Mouse (Mus musculus) cerebellum, postnatal 14 days (tissue): ENCODE data around the gene B3galt5.

ENCODE experiments used
- DNase-seq, 2 experiments: peaks; one replicate each; pipeline ENCODE4 v3.0.0; 2021; ENCODE audit warnings: mixed read lengths in 2 of 2

B3galt5 gene

DNA sequence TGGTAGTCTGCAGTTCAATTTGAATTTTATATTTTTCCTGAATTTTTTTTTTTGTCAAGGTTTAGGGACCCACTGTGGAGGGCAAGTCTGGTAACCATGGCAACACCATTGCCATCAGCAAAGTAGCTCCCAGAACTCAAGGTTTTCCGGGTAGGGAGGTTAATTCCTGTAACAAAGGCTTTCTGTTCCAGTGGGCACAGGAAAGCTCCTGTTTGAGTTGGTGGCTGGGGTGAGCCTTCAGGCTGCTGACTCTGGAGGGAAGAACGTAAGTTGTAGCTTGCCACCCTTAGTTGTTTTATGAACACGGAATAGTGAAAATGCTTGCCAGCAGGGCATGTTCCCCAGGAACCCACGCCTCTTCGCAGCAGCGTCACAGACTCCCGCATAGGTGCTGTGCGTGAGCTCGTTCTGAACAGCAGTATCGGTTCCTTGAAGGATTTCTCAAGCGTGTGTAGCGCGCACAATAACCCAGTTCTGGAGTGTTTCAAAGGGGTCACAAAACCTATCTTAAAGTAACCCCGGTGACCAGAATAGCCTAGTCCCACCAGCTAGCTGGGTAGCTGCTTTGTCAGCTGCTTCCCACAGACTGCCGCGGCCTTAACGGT lies at the start of gene B3galt5:
B3galt5 (plus strand) TSS at position 436 of the 605 bp plus-strand sequence.
- no peak for DNase-seq

DNA sequence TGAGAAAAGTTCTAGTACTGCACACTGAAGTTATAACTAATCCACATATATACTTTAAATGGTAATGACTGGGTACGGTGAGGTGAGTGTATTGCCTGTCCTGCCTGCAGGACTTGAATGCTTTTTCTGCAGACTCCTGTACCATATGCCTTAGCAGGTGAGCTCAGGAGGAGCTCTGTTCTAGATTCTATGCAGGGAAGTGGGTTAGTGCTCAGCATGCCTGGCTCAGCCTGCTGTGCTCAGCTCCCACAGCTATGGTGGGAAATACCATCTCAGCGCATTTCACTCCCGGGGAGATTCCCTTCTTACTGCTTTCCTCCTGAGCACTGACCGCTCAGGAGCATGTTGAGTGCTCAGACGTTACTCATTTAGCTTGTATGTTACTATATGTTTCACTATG lies 48.0 kb upstream of the B3galt5 start:
- DNase-seq, result peak in 1 of 2 experiments; percentile 40

DNA sequence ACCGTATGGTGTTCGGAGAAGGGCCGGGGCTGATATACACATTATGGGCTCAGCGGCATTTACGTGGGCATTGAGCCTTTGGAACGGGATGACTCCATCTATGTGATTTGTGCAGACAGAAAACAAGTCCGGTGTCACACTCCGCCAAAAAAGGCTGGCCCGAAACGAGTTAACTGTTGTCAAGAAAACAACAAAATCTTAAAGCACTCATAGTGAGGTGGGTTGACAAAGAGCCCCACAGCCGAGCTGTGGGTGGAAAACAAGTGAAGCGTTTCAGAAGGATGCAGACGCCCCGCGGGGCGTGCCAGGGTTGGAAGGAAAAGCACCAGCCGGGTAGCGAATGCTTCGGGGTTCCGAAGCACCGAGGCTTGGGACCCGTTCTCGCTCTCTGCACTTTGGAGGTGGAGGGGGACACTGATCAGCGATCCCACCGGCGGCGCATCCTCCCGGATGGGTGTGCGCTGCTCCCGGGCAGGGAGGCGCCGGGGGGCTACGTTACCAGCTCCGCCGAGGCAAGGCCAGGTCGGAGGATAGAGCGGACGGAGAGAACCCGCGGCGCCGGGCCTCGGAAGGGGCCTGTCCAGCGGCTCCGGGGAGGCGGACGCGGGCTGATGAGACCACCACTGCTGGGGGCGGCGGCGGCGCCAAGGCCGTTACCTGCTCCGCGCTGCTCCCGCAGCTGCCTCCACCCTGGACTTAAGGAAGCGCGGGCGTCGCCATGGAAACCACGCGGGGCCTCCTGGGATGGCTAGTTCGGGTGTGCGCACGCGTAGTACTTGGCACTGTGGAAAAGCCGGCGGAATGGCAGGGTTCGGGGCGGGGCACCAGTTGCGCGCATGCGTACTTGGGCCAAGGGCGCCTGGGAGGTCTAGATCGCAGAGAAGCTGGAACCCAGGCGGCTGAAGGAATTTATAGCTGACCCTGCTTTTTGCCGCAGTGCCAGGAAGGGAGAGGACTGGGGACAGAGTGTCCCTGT lies 43.8 kb upstream of the B3galt5 start, which contains the start of gene Lca5l:
Lca5l (minus strand) TSS at position 741 of the 976 bp plus-strand sequence.
- peak; percentile 100 for DNase-seq

DNA sequence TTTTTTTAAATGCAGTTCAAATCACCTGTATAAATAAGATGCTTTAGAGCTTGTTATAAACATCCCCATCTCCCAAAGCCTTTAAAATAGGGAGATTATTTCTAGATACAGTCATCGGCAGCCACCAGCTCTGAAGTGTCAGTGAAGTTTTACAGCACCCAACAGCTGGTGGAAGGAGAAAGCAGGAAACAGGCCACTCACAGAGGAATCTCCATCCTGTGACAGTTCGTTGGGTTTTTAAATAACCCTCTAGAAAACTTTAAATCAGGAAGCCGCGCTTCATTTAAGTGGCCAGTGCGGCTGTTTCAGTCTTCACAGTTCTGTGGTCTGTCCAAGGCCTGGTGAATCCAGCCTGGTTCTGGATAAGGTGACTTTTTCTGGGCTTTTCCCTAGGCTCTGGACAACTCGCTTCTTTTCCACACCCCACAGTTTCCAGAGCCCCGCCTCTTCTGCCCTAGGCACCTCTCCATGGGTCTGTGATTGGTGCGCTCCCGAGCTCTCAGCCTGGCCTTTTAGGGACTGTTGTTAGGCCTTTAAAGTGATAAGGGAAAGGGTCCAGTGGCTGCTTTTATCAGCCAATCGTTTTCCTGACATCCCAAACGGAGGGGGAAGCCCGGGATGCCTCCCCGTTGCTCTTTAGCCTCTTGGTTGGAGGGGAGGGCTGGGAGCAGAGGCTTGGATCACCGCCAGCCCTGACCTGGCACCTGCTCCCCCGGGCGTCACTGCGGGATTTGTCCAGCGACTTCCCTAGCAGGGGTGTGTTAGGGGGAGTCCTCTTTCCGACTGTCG lies 35.5 kb upstream of the B3galt5 start, which contains the start of gene Sh3bgr:
Sh3bgr (plus strand) TSS at position 538 of the 789 bp plus-strand sequence.
- DNase-seq, result peak; percentile 67 to 68

DNA sequence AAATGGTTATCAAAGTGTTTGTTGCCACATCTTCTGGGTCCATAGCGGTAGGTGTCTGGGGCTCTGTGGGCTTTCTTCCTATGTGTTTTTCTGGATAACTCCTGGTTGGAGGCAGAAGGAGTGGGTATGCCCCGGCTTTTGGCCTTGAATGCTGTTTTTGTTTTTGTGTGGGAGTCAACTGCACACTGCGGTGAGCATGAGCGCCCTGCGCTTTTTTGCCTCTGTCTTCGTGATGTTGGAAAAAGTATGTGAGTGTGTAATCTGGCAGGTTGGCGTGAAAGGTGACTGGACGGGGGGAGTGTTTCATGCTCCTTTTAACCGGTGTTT lies 34.9 kb upstream of the B3galt5 start:
- DNase-seq, result no peak

DNA sequence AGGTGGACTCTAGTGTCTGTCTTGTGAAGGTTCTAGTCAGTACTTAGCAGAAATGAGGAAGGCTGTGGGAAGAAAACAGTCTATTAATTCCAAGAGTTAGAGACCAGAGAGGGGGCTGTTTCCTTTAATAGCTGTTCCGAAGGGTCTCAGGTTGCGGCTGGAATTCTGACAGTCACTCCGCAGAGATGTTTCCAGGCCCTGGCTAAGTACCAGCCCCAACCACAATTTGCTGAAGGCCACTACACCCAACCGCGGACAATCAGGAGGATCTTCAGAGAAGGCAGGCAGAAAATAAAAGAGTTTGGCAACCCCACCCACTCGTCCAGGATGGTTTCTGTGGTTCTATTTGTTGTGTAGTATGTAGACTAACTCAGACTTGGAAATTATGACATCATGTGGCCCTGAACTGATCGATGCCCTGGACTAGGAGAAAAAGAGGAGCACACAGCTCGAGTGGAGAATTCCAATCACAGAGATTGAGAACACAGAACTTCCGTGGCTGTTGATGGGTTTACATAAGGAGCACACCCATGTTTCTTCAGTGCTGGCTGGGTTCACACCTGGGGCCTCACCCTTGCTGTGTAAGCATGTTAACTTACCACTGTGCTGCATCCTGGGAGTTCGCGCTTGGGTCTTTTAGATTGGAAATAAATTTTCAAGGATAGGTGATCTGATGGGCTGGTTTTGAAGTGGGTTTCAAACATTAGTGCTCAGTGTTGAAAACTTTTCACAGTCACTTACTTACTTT lies 33.9 kb upstream of the B3galt5 start:
- DNase-seq, result no peak

DNA sequence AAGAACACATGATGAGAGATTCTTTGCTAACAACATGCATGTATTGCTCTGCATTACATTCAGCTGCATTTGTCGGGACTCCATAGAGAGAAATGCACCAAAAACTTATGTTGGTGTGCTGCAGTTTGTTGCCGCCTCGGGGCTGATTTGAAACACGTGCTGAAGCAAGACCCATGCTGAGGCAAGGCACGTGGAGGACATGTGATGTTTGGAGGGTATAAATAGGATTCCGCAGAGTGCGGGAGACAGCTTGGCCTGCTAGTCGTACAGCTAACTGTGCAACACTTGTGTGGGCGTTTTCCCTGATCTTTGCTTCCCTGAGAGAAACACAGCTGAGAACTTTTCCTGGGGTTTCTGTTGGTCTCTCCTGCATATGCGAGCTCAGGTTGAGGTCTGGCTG lies 25.8 kb upstream of the B3galt5 start:
- no peak for DNase-seq

DNA sequence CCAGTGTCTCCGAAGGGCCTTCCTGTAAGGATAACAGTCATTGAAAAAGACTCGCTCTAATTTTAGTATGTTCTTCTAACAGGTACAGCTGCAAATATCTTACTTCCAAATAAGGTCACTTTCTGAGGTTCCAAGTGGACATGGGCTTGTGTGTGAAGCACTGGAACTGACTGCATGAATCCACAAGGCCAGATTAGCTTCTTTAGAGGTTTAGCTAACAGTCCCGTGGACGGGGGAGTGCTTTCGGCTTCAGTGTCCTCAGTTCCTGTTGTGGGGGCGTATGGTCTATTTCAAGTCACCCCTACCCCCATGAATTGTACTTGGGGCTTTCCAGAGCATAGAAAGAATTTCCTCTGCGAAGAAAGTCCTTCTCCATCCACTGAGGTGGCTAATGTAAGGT lies 24.7 kb upstream of the B3galt5 start:
- no peak for DNase-seq

DNA sequence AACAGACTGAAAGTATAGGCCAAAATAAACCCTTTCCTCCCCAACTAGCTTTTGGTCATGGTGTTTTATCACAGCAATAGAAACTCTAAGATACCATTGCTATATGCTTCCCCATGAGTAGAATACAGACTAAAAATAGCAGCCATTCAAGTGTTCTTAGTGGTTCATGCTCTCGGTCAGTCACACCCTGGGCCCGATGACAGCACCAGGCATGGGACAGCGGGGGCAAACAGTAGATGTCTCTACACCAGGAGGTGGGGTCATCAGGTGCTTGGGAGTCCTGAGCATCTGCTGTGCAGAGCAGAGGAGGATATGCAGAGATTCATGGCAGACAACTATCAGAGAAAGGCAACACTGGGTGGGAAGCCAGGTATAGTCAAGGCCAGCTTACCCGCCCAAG lies 22.6 kb upstream of the B3galt5 start:
- DNase-seq, result no peak

DNA sequence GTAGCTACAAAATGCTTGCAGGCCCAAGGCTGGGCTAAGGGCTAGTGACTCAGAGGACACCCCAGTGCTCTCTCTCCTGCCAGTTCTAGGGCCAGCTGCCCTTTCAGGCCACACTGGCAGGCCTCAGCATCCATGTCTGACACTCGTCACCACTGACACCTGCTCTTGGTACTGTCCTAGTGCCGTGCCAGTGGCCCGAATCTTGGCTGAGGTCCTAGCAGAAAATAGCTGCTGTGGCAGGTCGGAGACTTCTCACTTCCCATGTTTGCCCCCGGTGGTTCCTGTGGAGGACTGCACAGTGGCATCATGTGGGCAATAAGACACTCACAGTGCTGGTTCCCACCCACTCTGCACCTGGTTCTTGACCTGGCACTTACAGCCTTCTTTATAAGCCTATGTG lies 14.1 kb upstream of the B3galt5 start:
- peak; percentile 40 to 64 for DNase-seq

DNA sequence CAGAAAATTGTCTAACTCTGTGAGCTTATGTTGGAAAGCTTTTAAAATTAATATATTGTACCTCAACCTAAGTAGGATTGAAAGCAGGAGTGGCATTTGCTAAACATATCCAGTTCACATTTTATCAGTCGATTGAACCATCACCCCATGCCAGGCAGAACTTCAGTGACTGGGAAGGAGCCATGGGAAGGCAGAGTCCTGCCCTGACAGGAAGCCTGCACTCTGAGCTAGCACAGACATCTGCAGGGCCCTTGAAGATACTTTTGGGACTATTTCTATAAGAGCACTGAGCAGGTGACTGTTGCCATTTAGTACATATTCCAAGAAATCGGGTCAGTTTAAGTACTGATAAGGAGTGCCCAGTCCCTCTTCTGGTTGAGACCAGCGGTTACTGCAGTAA lies 13.6 kb upstream of the B3galt5 start:
- DNase-seq, result no peak

DNA sequence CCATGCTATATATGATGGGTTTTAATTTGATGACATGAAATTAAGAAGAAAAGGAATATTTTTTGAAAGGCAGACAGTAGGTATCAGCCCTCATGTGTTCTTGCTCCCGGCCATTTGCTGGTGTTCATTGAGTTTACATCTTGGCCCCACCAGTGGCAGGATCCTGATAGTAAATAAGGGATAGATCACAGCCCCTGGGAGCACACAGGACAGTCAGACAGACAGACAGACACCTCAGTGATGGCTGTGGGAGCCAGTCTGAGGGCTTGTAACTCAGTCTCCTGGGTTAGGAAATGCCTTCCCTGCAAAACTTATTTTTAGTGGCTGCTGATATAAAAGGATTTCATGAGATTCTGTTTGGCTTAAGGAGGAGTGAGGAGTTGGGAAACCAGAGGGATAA lies 13.1 kb upstream of the B3galt5 start:
- no peak for DNase-seq

DNA sequence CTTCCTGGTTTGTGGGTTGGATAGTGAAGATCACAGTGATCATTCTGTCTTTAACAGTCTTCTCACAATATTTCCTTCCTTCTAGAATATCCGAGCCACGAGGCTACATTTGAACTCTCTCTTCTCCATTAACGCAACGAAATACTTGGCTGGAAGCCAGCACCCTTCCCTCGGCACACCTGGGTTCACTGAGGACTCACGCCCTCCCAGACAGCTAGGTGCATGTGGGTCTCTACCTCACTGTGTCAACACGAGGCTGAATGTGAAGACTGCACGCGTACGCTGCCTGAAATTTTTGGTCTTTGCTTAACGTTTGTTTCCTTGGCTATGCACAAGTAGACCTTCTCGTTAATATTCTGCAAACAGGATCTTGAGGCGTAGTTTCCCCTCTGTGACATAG lies 7.2 kb upstream of the B3galt5 start:
- DNase-seq, result no peak

DNA sequence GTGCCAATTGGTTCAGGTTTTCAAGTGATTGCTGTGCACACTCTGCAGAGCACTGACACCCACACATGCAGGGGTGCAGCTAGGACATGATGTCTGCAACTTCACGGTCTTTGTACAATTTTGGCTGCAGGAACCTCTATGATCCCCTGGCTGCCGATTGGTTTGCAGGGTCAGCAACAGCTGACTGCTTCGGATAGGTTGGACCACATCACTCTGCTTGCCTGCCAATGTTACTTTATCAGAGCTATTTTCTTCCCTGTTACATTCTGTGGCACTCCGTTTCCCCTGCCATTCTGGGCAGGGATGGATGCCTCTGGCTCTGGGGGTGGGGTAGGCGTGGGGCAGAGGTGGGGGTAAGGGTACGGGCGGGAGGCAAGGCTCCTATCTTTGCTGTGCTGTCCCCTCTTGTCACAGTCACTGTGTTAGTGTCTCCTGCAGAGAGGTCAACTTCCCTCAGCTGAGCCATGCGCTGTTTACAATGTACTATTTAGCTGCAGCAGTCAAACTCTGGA lies 6.5 kb upstream of the B3galt5 start:
- DNase-seq, result no peak

DNA sequence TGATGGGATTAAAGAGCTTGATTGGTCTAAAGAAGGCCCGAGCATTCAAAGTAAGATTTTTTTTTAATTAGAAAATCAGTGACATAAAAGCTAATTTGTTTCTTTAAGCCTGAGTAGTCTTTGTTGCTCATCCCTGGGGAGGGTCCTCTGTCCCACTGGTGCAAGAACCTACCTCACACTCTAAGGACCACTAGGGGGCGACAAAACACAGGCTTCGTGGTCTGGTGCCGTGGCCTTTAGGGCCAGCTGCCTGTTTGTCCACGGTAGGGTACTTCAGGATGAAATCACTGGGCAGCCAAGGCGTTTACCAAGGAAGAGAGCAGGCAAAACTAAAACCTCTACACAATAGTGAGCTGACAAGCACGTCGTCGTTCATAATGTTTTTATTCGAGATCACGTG lies 5.2 kb upstream of the B3galt5 start:
- peak; percentile 92 for DNase-seq

DNA sequence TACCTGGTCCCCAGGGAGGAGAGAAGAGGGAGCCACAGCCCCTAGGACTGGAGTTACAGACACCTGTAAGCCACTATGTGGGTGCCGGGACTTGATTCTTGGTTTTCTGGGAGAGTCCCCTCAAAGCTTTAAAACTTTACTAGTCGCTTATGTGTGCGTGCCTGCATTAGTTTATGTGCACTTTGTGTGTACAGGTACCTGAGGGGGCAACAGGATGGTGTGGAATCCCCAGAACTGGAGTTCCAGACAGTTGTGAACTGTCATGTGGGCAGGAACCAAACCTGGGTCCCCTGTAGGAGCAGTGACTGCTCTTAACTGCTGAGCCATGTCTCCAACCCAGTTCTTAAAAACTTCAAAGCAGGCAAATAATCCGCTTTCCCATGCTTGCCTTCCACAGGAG lies 4.3 kb upstream of the B3galt5 start:
- no peak for DNase-seq

DNA sequence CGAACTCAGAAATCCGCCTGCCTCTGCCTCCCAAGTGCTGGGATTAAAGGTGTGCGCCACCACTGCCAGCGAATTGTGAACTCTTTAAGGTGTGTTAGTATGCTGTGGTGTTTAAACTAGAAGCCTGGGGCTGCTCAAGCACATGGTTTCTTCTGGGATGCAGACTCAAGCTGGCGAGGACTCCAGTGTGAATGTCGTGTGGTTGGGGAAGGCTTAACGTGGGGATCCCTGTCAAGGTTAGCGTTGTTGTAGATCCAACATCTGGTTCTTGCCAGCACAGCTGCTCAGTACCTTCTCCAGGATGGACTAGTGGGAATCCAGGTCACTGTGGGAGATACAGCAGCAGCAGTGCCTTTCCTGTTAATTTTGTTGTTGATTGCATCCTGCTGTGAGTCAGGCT lies 3.6 kb upstream of the B3galt5 start:
- no peak for DNase-seq

DNA sequence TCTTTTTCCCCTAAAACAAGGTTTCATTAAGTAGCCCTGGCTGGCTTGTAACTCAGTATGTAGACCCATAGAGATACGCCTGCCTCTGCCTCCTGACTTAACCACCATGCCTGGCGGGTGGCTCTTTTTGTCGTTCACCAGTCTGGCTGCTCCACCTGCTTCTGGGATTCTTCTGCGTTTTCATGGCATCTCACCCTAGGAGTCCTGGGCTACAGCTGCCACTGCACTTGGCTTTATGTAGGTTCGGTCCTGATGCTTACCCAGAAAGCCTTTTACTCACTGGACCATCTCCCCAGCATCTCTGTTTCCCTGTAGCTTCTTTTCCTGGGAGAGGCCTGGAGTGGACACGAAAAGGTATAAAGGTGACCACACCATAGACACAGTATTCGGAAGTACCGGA lies 1.6 kb upstream of the B3galt5 start:
- DNase-seq, result no peak

DNA sequence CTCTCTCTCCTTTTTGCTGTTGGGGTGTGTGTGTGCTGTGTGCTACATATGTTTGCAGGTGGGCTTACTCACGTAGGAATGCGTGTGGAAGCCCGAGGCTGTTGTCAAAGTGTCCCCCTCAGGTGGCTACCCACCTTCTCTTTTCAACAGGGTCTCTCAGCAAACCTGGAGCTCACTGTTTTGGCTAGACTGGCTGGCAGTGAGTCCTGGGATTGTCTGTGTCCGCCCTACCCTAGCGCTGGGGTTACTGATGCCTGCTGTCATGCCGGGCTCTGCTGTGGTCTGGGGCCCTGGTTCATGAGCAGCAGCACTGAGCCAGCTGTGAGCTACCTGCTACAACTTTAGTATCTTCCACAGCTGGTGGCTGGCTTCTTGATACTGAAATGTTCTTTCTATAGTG lies 8.9 kb downstream of the B3galt5 start:
- DNase-seq, result peak in 1 of 2 experiments; percentile 1

DNA sequence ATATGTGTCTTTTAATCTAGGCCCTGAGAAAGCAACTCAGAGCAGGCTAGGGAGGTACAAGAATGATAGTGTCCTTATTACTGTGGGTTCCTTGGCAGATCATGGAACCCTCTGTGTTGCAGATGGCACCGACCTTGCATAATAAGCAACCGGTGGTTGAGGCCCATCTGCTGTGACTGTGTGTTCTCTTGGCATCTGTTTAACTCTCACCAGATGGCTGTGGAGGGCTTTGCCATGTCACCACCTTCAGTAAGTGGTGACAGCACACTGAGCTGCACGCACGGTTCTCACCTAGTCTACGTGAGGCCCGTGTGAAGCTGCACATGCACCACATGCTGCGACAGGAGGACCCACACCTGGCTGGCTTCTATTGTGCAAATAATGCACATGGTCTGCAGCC lies 14.0 kb downstream of the B3galt5 start:
- peak; percentile 92 to 96 for DNase-seq

DNA sequence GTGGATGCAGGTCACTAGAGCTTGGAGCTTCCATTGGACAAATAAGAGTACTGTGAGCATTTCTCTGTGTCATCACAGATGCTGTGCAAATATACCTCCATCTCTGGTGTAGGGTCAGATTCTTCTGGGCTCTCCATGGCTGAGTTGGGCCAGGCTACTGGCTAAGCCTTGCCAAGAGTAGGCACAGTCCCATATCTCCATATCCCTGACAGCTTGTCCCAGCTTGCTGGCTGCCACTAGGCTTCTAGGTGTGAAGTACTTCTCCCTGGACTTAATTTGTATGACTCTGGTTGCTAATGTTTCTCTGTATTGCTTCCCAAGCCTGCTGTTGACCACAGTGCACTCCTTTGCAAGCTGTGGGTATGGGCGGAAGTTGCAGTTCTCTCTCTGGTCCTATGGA lies 16.5 kb downstream of the B3galt5 start:
- DNase-seq, result peak; percentile 65 to 73

DNA sequence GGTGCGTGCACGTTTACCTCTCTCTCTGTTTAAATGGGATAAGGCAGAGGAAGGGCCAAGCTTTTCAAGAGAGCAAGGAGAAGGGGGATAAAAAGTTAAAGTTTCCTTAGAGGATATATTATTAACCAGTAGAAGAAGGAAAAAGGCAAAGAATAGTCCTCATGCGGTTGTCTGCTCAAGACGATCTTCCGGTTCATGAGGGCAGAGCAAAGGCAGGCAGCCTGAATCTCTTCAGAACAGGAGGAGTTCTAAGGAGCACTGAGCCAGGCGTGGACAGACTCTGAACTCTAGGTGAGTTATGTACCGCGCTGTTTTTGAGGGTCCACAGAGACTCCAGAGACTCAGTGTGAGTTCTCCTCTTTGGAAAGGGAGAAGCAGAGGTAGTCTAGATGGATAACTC lies 22.8 kb downstream of the B3galt5 start:
- peak in 1 of 2 experiments; percentile 1 for DNase-seq
